Mouse (Mus musculus) forebrain, embryonic 12.5 days (tissue): Measurements from ENCODE around the gene Sulf2. TPM values are rescaled to one million over a fixed set of nuclear protein-coding genes. Genes with fewer than 3 reads are reported as not detected.

Experiments used
- ATAC-seq: fragments of 200-750 bp; cut with Nextera tagmentation; 2 replicates; pipeline ENCODE4 v1.8.0; 2017; ENCODE audit warnings: moderate TSS enrichment; ENCODE audit not compliant: low FRiP score
- H3K27ac ChIP-seq: fragments of 300-500 bp; sonication (generic); 2 replicates; pipeline ENCODE4 v1.5.1; 2016; ENCODE audit warnings: mild to moderate bottlenecking
- H3K27me3 ChIP-seq: fragments of 300-500 bp; sonication (generic); 2 replicates; pipeline ENCODE4 v1.6.1; 2016; ENCODE audit warnings: mild to moderate bottlenecking
- H3K36me3 ChIP-seq: fragments of 300-500 bp; sonication (generic); replicated peaks from 2 replicates; pipeline ENCODE4 v1.6.1; 2016; ENCODE audit warnings: mild to moderate bottlenecking
- H3K4me1 ChIP-seq: fragments of 300-500 bp; sonication (generic); 2 replicates; pipeline ENCODE4 v1.6.1; 2016
- H3K4me2 ChIP-seq: fragments of 300-500 bp; sonication (generic); 2 replicates; pipeline ENCODE4 v1.6.1; 2016; ENCODE audit warnings: mild to moderate bottlenecking, moderate library complexity
- H3K4me3 ChIP-seq: fragments of 300-500 bp; sonication (generic); replicated peaks from 2 replicates; pipeline ENCODE4 v1.5.1; 2016; ENCODE audit warnings: mild to moderate bottlenecking
- H3K9ac ChIP-seq: fragments of 300-500 bp; sonication (generic); 2 replicates; pipeline ENCODE4 v1.6.1; 2016; ENCODE audit warnings: mild to moderate bottlenecking
- H3K9me3 ChIP-seq: fragments of 300-500 bp; sonication (generic); 2 replicates; pipeline ENCODE4 v1.6.1; 2016
- WGBS: fragments of 180-500 bp; shearing (Covaris S2); methylation state at CpG from one replicate; pipeline ENCODE4 v1.1.7; 2016; 5-methylcytosine and 5-hydroxymethylcytosine counted together
- polyA plus RNA-seq: library from polyadenylated mRNA; unstranded; fragments of >200 nt; fragmentation: Nextera tagmentation; extraction: Ambion mirVana; gene quantifications from 2 replicates; pipeline ENCODE4 v1.2.1, GENCODE M21; 2016

The Sulf2 gene
- polyA plus RNA-seq, 1 experiment from 2014 or later, result 77.9 TPM

GRCm38 (mm10) chr2:166079961-166080885 is 75.2 kb downstream of the Sulf2 start:
- no peak overlapping the region for H3K4me3 ChIP-seq
- no peaks in the 10 kb centered on the region for H3K9me3 ChIP-seq
- H3K36me3 ChIP-seq, result peaks cover 22% of the 10 kb centered on the region; the same call in 1 of the 2 replicates
- 0 out of 2 replicates have a peak, but pooled peaks have one; percentile 18 for ATAC-seq
- H3K9ac ChIP-seq, result no peak overlapping the region; the same call in 1 of the 2 replicates
- H3K4me2 ChIP-seq, result no peak overlapping the region
- no peak overlapping the region; the same call in 1 of the 2 replicates for H3K27ac ChIP-seq
- H3K4me1 ChIP-seq, result peaks cover 7% of the 10 kb centered on the region
- 65% methylated on average over 17 of the region's 17 CpGs for WGBS
- no peaks in the 10 kb centered on the region for H3K27me3 ChIP-seq

GRCm38 (mm10) chr2:166079231-166079630 is 76.2 kb downstream of the Sulf2 start:
- Histone ChIP-seq H3K4me1 (peaks cover 14% of the 10 kb centered on the region), H3K4me3 (no peak overlapping the region), H3K9me3 (no peaks in the 10 kb centered on the region), H3K36me3 (peaks cover 22% of the 10 kb centered on the region; the same call in 1 of the 2 replicates), H3K9ac (no peak overlapping the region), H3K27ac (no peak overlapping the region), H3K27me3 (no peaks in the 10 kb centered on the region), H3K4me2 (no peak overlapping the region)
- ATAC-seq, result no peak
- WGBS, result 88% methylated on average over 14 of the region's 14 CpGs

GRCm38 (mm10) chr2:166077371-166077770 is 78.1 kb downstream of the Sulf2 start:
- no peak overlapping the region for H3K9ac ChIP-seq
- peaks cover 15% of the 10 kb centered on the region for H3K4me1 ChIP-seq
- H3K9me3 ChIP-seq, result no peaks in the 10 kb centered on the region
- H3K4me2 ChIP-seq, result no peak overlapping the region
- H3K4me3 ChIP-seq, result no peak overlapping the region
- WGBS, result 92% methylated on average over 9 of the region's 9 CpGs
- peaks cover 23% of the 10 kb centered on the region; the same call in 1 of the 2 replicates for H3K36me3 ChIP-seq
- no peak for ATAC-seq
- no peak overlapping the region for H3K27ac ChIP-seq
- H3K27me3 ChIP-seq, result no peaks in the 10 kb centered on the region

- Histone ChIP-seq H3K9me3 (no peaks in the 10 kb centered on the region), H3K4me2 (no peak overlapping the region), H3K9ac (no peak overlapping the region; the same call in 1 of the 2 replicates), H3K4me1 (peaks cover 11% of the 10 kb centered on the region), H3K36me3 (peaks cover 41% of the 10 kb centered on the region), H3K27me3 (no peaks in the 10 kb centered on the region), H3K4me3 (no peak overlapping the region), H3K27ac (peak overlapping the region; percentile 61)
- WGBS, result 69% methylated on average over 6 of the region's 6 CpGs
- no peak for ATAC-seq
Observed at GRCm38 (mm10) chr2:166074322-166074721, 81.1 kb downstream of the Sulf2 start.

GRCm38 (mm10) chr2:166073082-166073481 is 82.4 kb downstream of the Sulf2 start:
- peaks cover 42% of the 10 kb centered on the region for H3K36me3 ChIP-seq

GRCm38 (mm10) chr2:166071889-166072288 is 83.6 kb downstream of the Sulf2 start:
- H3K4me2 ChIP-seq, result no peak overlapping the region
- peaks cover 11% of the 10 kb centered on the region for H3K4me1 ChIP-seq
- no peaks in the 10 kb centered on the region for H3K9me3 ChIP-seq
- H3K9ac ChIP-seq, result no peak overlapping the region
- H3K4me3 ChIP-seq, result no peak overlapping the region
- H3K27ac ChIP-seq, result no peak overlapping the region
- no peak for ATAC-seq
- peaks cover 51% of the 10 kb centered on the region for H3K36me3 ChIP-seq
- H3K27me3 ChIP-seq, result no peaks in the 10 kb centered on the region
- WGBS, result 82% methylated on average over 9 of the region's 9 CpGs

More at GRCm38 (mm10) chr2:166073082-166073481, 82.4 kb downstream of the Sulf2 start:
- Histone ChIP-seq H3K9ac (no peak overlapping the region), H3K9me3 (no peaks in the 10 kb centered on the region), H3K4me2 (no peak overlapping the region), H3K27ac (no peak overlapping the region), H3K27me3 (no peaks in the 10 kb centered on the region), H3K4me1 (peaks cover 11% of the 10 kb centered on the region), H3K4me3 (no peak overlapping the region)
- ATAC-seq, result no peak
- WGBS, result 91% methylated on average over 10 of the region's 10 CpGs

- Histone ChIP-seq H3K4me3 (no peak overlapping the region), H3K9ac (no peak overlapping the region), H3K27ac (no peak overlapping the region), H3K36me3 (peaks cover 54% of the 10 kb centered on the region), H3K4me1 (peaks cover 11% of the 10 kb centered on the region), H3K9me3 (no peaks in the 10 kb centered on the region), H3K4me2 (no peak overlapping the region), H3K27me3 (no peaks in the 10 kb centered on the region)
- WGBS, result 93% methylated on average over 5 of the region's 5 CpGs
- ATAC-seq, result no peak
Observed at GRCm38 (mm10) chr2:166071481-166071880, 84.0 kb downstream of the Sulf2 start.

- H3K36me3 ChIP-seq, result peaks cover 66% of the 10 kb centered on the region
- H3K27me3 ChIP-seq, result no peaks in the 10 kb centered on the region
- WGBS, result 96% methylated on average over 7 of the region's 7 CpGs
- no peak overlapping the region for H3K27ac ChIP-seq
- no peak overlapping the region for H3K9ac ChIP-seq
- no peaks in the 10 kb centered on the region for H3K9me3 ChIP-seq
- H3K4me1 ChIP-seq, result peaks cover 8% of the 10 kb centered on the region
- H3K4me3 ChIP-seq, result no peak overlapping the region
- no peak for ATAC-seq
- no peak overlapping the region for H3K4me2 ChIP-seq
Observed at GRCm38 (mm10) chr2:166069738-166070137, 85.7 kb downstream of the Sulf2 start.

GRCm38 (mm10) chr2:166069164-166069563 is 86.3 kb downstream of the Sulf2 start:
- Histone ChIP-seq H3K9ac (no peak overlapping the region), H3K4me1 (peaks cover 3% of the 10 kb centered on the region; the same call in 1 of the 2 replicates), H3K27ac (no peak overlapping the region), H3K4me2 (no peak overlapping the region), H3K36me3 (peaks cover 68% of the 10 kb centered on the region), H3K4me3 (no peak overlapping the region), H3K9me3 (no peaks in the 10 kb centered on the region), H3K27me3 (no peaks in the 10 kb centered on the region)
- WGBS, result 89% methylated on average over 5 of the region's 5 CpGs
- ATAC-seq, result no peak

GRCm38 (mm10) chr2:166068261-166068660 is 87.2 kb downstream of the Sulf2 start:
- H3K4me2 ChIP-seq, result no peak overlapping the region
- no peaks in the 10 kb centered on the region for H3K4me1 ChIP-seq
- H3K4me3 ChIP-seq, result no peak overlapping the region
- WGBS, result 86% methylated on average over 9 of the region's 9 CpGs
- H3K27ac ChIP-seq, result no peak overlapping the region
- peaks cover 76% of the 10 kb centered on the region for H3K36me3 ChIP-seq
- no peak overlapping the region for H3K9ac ChIP-seq
- H3K27me3 ChIP-seq, result no peaks in the 10 kb centered on the region
- ATAC-seq, result no peak
- no peaks in the 10 kb centered on the region for H3K9me3 ChIP-seq

GRCm38 (mm10) chr2:166066434-166066833 is 89.0 kb downstream of the Sulf2 start:
- peaks cover 82% of the 10 kb centered on the region for H3K36me3 ChIP-seq
- 68% methylated on average over 4 of the region's 4 CpGs for WGBS

GRCm38 (mm10) chr2:166062431-166062830 is 93.0 kb downstream of the Sulf2 start:
- 93% methylated on average over 8 of the region's 8 CpGs for WGBS
- no peak overlapping the region for H3K4me3 ChIP-seq
- no peak overlapping the region for H3K27ac ChIP-seq
- no peak overlapping the region for H3K4me2 ChIP-seq
- H3K4me1 ChIP-seq, result no peaks in the 10 kb centered on the region
- no peak for ATAC-seq
- no peak overlapping the region for H3K9ac ChIP-seq
- no peaks in the 10 kb centered on the region for H3K9me3 ChIP-seq
- peaks cover 79% of the 10 kb centered on the region for H3K36me3 ChIP-seq
- H3K27me3 ChIP-seq, result no peaks in the 10 kb centered on the region

More at GRCm38 (mm10) chr2:166066434-166066833, 89.0 kb downstream of the Sulf2 start:
- no peak overlapping the region for H3K4me2 ChIP-seq
- H3K4me1 ChIP-seq, result no peaks in the 10 kb centered on the region
- no peak overlapping the region for H3K4me3 ChIP-seq
- H3K9me3 ChIP-seq, result no peaks in the 10 kb centered on the region
- H3K27me3 ChIP-seq, result no peaks in the 10 kb centered on the region
- H3K9ac ChIP-seq, result no peak overlapping the region
- no peak for ATAC-seq
- H3K27ac ChIP-seq, result no peak overlapping the region
